ENCODE assay signal across 11 mouse cellular contexts in genomic region chr12:83286496-83287492, GRCm38 (mm10).
DNase-seq lines count a peak whose midpoint lies in the region; ATAC-seq lines count a peak whose summit lies in the region.
"Had no signal": no experiment of that assay in that cellular context is flagged by ENCODE, and none has a peak within 500 bp of the region (broad histone marks: within the 10 kb centered on the region; RNA-seq: fewer than 3 reads in every experiment).

No protein-coding gene starts in this region.

- WGBS in forebrain, embryonic 13.5 days = 57% methylated on average over 17 of the region's 17 CpGs
- WGBS in forebrain, embryonic 10.5 days = 70% methylated on average over 17 of the region's 17 CpGs
- 53% methylated on average over 17 of the region's 17 CpGs for WGBS in hindbrain, embryonic 15.5 days
- WGBS in midbrain, embryonic 14.5 days = 58% methylated on average over 17 of the region's 17 CpGs

- H3K27me3 ChIP-seq in forebrain, embryonic 13.5 days = no peaks in the 10 kb centered on the region
- no peaks in the 10 kb centered on the region for H3K27me3 ChIP-seq in forebrain, embryonic 10.5 days (ENCODE audit: poor library complexity, severe bottlenecking)
- no peaks in the 10 kb centered on the region for H3K27me3 ChIP-seq in hindbrain, embryonic 15.5 days
- no peaks in the 10 kb centered on the region for H3K27me3 ChIP-seq in midbrain, embryonic 14.5 days (ENCODE audit: control insufficient read depth, insufficient read depth, low read length)
- H3K27me3 ChIP-seq: limb, embryonic 12.5 days had no signal

- H3K9ac ChIP-seq in forebrain, embryonic 13.5 days = no peak overlapping the region
- no peak overlapping the region for H3K9ac ChIP-seq in hindbrain, embryonic 15.5 days
- no peak overlapping the region for H3K9ac ChIP-seq in midbrain, embryonic 14.5 days (replicated peaks; ENCODE audit: low read length)
- H3K9ac ChIP-seq: limb, embryonic 12.5 days had no signal

- H3K4me3 ChIP-seq in forebrain, embryonic 13.5 days = no peak overlapping the region
- no peak overlapping the region for H3K4me3 ChIP-seq in forebrain, embryonic 10.5 days
- no peak overlapping the region for H3K4me3 ChIP-seq in hindbrain, embryonic 15.5 days
- no peak overlapping the region for H3K4me3 ChIP-seq in midbrain, embryonic 14.5 days (replicated peaks; ENCODE audit: low read depth, low read length)
- H3K4me3 ChIP-seq: limb, embryonic 12.5 days had no signal

- H3K4me1 ChIP-seq in forebrain, embryonic 13.5 days = peaks cover 11% of the 10 kb centered on the region
- H3K4me1 ChIP-seq in forebrain, embryonic 10.5 days = peaks cover 10% of the 10 kb centered on the region
- H3K4me1 ChIP-seq in hindbrain, embryonic 15.5 days (replicated peaks) = peaks cover 7% of the 10 kb centered on the region
- peaks cover 6% of the 10 kb centered on the region; the same call in 1 of the 2 replicates for H3K4me1 ChIP-seq in midbrain, embryonic 14.5 days (ENCODE audit: control insufficient read depth, insufficient read depth, low read length)

- no peak overlapping the region for H3K4me2 ChIP-seq in forebrain, embryonic 13.5 days
- no peak overlapping the region for H3K4me2 ChIP-seq in hindbrain, embryonic 15.5 days
- no peak overlapping the region for H3K4me2 ChIP-seq in midbrain, embryonic 14.5 days (ENCODE audit: low read length)
- H3K4me2 ChIP-seq: limb, embryonic 12.5 days had no signal

- 0 out of 2 replicates have a peak, but pooled peaks cover 4% of the 10 kb centered on the region for H3K9me3 ChIP-seq in forebrain, embryonic 13.5 days (replicated peaks)
- H3K9me3 ChIP-seq in forebrain, embryonic 10.5 days = no peaks in the 10 kb centered on the region
- no peaks in the 10 kb centered on the region for H3K9me3 ChIP-seq in hindbrain, embryonic 15.5 days
- H3K9me3 ChIP-seq in midbrain, embryonic 14.5 days (ENCODE audit: control insufficient read depth, low read length) = no peaks in the 10 kb centered on the region
- H3K9me3 ChIP-seq: limb, embryonic 12.5 days had no signal

- peak overlapping the region; percentile 5; the same call in 1 of the 2 replicates for H3K27ac ChIP-seq in forebrain, embryonic 13.5 days
- no peak overlapping the region for H3K27ac ChIP-seq in forebrain, embryonic 10.5 days
- peak overlapping the region; percentile 53; the same call in 1 of the 2 replicates for H3K27ac ChIP-seq in hindbrain, embryonic 15.5 days (replicated peaks)
- peak overlapping the region; percentile 33; the same call in 1 of the 2 replicates for H3K27ac ChIP-seq in midbrain, embryonic 14.5 days (replicated peaks; ENCODE audit: low read depth, low read length)
- H3K27ac ChIP-seq: limb, embryonic 12.5 days; macrophage had no signal

- peak; percentile 82 for ATAC-seq in forebrain, embryonic 13.5 days
- peak; percentile 79 for ATAC-seq in hindbrain, embryonic 15.5 days (ENCODE audit: low FRiP score, low read depth)
- no peak for ATAC-seq in midbrain, embryonic 14.5 days (ENCODE audit: low FRiP score, low TSS enrichment)

- no peaks in the 10 kb centered on the region for H3K36me3 ChIP-seq in forebrain, embryonic 13.5 days (ENCODE audit: poor library complexity, severe bottlenecking)
- H3K36me3 ChIP-seq in forebrain, embryonic 10.5 days (replicated peaks) = no peaks in the 10 kb centered on the region
- no peaks in the 10 kb centered on the region for H3K36me3 ChIP-seq in hindbrain, embryonic 15.5 days
- no peaks in the 10 kb centered on the region for H3K36me3 ChIP-seq in midbrain, embryonic 14.5 days (ENCODE audit: control insufficient read depth, insufficient read depth, low read length)
- H3K36me3 ChIP-seq: limb, embryonic 12.5 days had no signal

- no peak for DNase-seq in forebrain, embryonic 10.5 days (ENCODE audit: extremely low spot score, low spot score)
- peak; percentile 64 for DNase-seq in brain, adult 2 months (ENCODE audit: low read depth, low spot score)
- DNase-seq in midbrain, embryonic 14.5 days = no peak
- no peak for DNase-seq in frontal cortex, adult 2 months (ENCODE audit: extremely low spot score in 1 of 2, low spot score in 1 of 2)
- DNase-seq in lung, postnatal 4 days = no peak
- no peak for DNase-seq in right cerebral cortex, adult 2 months (ENCODE audit: low spot score in 2 of 2)
- DNase-seq: gastrocnemius, postnatal 14 days had no signal
